Mouse (Mus musculus) lung, postnatal 4 days (tissue): Measurements from ENCODE around the gene Gna11.

Experiments used
- DNase-seq, 2 experiments: peaks; one replicate each; pipeline ENCODE4 v3.0.0; 2021

Gna11 gene

GRCm38 (mm10) chr10:81484441-81485059, 60.4 kb downstream of the Gna11 start:
- DNase-seq: no peak

DNA sequence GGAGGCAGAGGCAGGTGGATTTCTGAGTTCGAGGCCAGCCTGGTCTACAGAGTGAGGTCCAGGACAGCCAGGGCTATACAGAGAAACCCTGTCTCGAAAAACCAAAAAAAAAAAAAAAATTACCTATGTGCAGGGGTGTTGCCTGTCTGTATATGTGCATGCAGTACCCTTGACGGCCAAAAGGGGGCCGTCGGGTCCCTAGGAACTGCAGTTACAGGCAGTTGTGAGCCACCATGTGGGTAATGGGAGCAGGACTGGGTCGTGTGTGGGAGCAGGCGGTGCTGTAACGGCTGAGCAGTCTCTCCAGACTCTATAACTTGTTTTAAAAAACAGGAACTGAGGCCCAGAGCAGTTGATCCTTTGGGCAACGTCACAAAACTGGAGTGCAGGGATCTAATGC, 61.0 kb downstream of the Gna11 start:
- peak; percentile 45 for DNase-seq

DNA sequence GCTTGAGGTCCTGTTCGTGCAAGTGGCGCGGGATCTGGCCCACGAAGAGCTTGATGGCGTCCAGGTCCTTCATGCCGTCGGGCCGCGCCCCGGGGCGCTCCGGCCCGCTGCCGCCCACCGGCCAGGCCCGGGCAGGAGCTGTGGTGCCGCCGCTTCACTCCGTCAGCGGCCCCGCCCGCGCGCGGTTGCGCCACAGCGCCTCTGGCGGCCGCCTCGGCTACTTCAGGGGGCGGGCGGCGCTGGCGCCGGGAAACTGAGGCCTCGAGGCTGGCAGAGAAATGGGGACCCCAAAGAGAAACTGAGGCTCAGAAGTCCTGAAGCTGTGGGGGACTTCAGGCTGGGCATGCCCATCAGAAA, 62.5 kb downstream of the Gna11 start, which contains the start of gene Celf5:
TSS of gene Celf5 (minus strand) at position 177 of the 357 bp plus-strand sequence.
- DNase-seq: peak; percentile 60 to 70

GRCm38 (mm10) chr10:81481605-81482532, 63.1 kb downstream of the Gna11 start:
- no peak for DNase-seq
